Comparison of ENCODE assay signal across 27 mouse cellular contexts in the genomic region with DNA sequence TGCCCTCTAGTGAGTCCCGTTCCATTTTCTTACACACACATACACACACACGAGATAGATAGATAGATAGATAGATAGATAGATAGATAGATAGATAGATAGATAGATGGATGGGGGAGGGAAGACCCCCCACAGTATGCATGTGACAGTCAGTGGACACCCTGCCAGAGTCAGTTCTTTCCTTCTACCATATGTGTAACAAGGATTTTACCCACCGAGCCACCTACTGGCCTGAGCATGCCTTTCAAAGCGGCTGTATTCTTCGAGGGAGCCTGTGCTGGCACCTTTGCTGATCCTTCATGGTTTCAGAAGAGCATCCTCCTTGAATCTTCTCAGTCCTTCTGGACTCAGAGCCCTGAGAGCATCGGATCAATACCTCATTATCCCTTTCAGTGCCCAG. TPM values are rescaled to one million over a fixed set of nuclear protein-coding genes. Genes with fewer than 3 reads are reported as not detected.
DNase-seq lines count a peak whose midpoint lies in the region; ATAC-seq and TF ChIP-seq lines count a peak whose summit lies in the region.
"Had no signal": no experiment of that assay in that cellular context is flagged by ENCODE, and none has a peak within 500 bp of the region (broad histone marks: within the 10 kb centered on the region; RNA-seq: fewer than 3 reads in every experiment).

No protein-coding gene starts in this region.

- H3K4me2 ChIP-seq in embryonic facial prominence, embryonic 13.5 days, result no peak overlapping the region
- H3K4me2 ChIP-seq in intestine, embryonic 15.5 days (replicated peaks), result no peak overlapping the region
- no peak overlapping the region for H3K4me2 ChIP-seq in forebrain, embryonic 15.5 days (replicated peaks)
- H3K4me2 ChIP-seq: liver, embryonic 11.5 days; midbrain, embryonic 12.5 days; neural tube, embryonic 13.5 days had no signal

- H3K27me3 ChIP-seq in embryonic facial prominence, embryonic 13.5 days, result peaks cover 3% of the 10 kb centered on the region; the same call in 1 of the 2 replicates
- no peaks in the 10 kb centered on the region for H3K27me3 ChIP-seq in embryonic facial prominence, embryonic 10.5 days (replicated peaks; ENCODE audit: low read depth, poor library complexity, severe bottlenecking)
- H3K27me3 ChIP-seq in intestine, embryonic 15.5 days (replicated peaks), result no peaks in the 10 kb centered on the region
- H3K27me3 ChIP-seq in forebrain, embryonic 15.5 days, result no peaks in the 10 kb centered on the region
- H3K27me3 ChIP-seq: midbrain, embryonic 12.5 days had no signal

- DNase-seq in embryonic facial prominence, embryonic 10.5 days (ENCODE audit: low spot score), result no peak
- DNase-seq in layer of hippocampus, adult 2 months (ENCODE audit: low spot score in 2 of 2), result no peak
- DNase-seq in layer of hippocampus, adult 8-10 months (ENCODE audit: low spot score in 2 of 2), result no peak
- DNase-seq in 3T3-L1 (ENCODE audit: low read depth, low spot score), result peak; percentile 55
- no peak for DNase-seq in cerebellum, postnatal 25 days
- DNase-seq: adrenal gland, postnatal 14 days; cerebellum, adult 2 months; forebrain, postnatal 0 days; heart, adult 11 months; layer of hippocampus, postnatal 36 days; lung, adult 2 months; spleen, adult 18-20 months had no signal

- H3K27ac ChIP-seq in embryonic facial prominence, embryonic 13.5 days, result peak overlapping the region; percentile 52; the same call in 1 of the 2 replicates
- no peak overlapping the region for H3K27ac ChIP-seq in embryonic facial prominence, embryonic 10.5 days (replicated peaks)
- H3K27ac ChIP-seq in layer of hippocampus, adult 2 months, result no peak overlapping the region
- H3K27ac ChIP-seq in intestine, embryonic 15.5 days, result 0 out of 2 replicates have a peak overlapping the region, but pooled peaks have one; percentile 45
- no peak overlapping the region for H3K27ac ChIP-seq in forebrain, embryonic 15.5 days (replicated peaks)
- H3K27ac ChIP-seq: midbrain, embryonic 12.5 days; neural tube, embryonic 13.5 days had no signal

- peaks cover 47% of the 10 kb centered on the region for H3K4me1 ChIP-seq in embryonic facial prominence, embryonic 13.5 days
- peaks cover 52% of the 10 kb centered on the region for H3K4me1 ChIP-seq in embryonic facial prominence, embryonic 10.5 days
- peaks cover 35% of the 10 kb centered on the region for H3K4me1 ChIP-seq in intestine, embryonic 15.5 days (replicated peaks)
- H3K4me1 ChIP-seq in forebrain, embryonic 15.5 days, result peaks cover 4% of the 10 kb centered on the region

- WGBS in embryonic facial prominence, embryonic 13.5 days, result 58% methylated on average over 6 of the region's 6 CpGs
- 62% methylated on average over 6 of the region's 6 CpGs for WGBS in embryonic facial prominence, embryonic 10.5 days
- 62% methylated on average over 6 of the region's 6 CpGs for WGBS in intestine, embryonic 15.5 days
- WGBS in forebrain, embryonic 15.5 days, result 61% methylated on average over 6 of the region's 6 CpGs

- no peaks in the 10 kb centered on the region for H3K36me3 ChIP-seq in embryonic facial prominence, embryonic 13.5 days
- H3K36me3 ChIP-seq in embryonic facial prominence, embryonic 10.5 days (replicated peaks), result no peaks in the 10 kb centered on the region
- no peaks in the 10 kb centered on the region for H3K36me3 ChIP-seq in intestine, embryonic 15.5 days
- no peaks in the 10 kb centered on the region for H3K36me3 ChIP-seq in forebrain, embryonic 15.5 days
- H3K36me3 ChIP-seq: G1E; midbrain, embryonic 12.5 days; neural tube, embryonic 13.5 days had no signal

- no peak overlapping the region for H3K4me3 ChIP-seq in embryonic facial prominence, embryonic 13.5 days
- no peak overlapping the region for H3K4me3 ChIP-seq in embryonic facial prominence, embryonic 10.5 days
- no peak overlapping the region for H3K4me3 ChIP-seq in layer of hippocampus, adult 2 months
- no peak overlapping the region for H3K4me3 ChIP-seq in intestine, embryonic 15.5 days (replicated peaks)
- H3K4me3 ChIP-seq in forebrain, embryonic 15.5 days, result no peak overlapping the region
- H3K4me3 ChIP-seq: midbrain, embryonic 12.5 days; neural tube, embryonic 13.5 days had no signal

- H3K9me3 ChIP-seq in embryonic facial prominence, embryonic 13.5 days, result 0 out of 2 replicates have a peak, but pooled peaks cover 4% of the 10 kb centered on the region
- H3K9me3 ChIP-seq in embryonic facial prominence, embryonic 10.5 days, result no peaks in the 10 kb centered on the region
- no peaks in the 10 kb centered on the region for H3K9me3 ChIP-seq in intestine, embryonic 15.5 days
- H3K9me3 ChIP-seq in forebrain, embryonic 15.5 days, result no peaks in the 10 kb centered on the region
- H3K9me3 ChIP-seq: G1E; midbrain, embryonic 12.5 days; neural tube, embryonic 13.5 days had no signal

- TF ChIP-seq CTCF in layer of hippocampus, adult 2 months (conservative IDR thresholded peaks at IDR 0.05), result peak; percentile 32

- no peak for ATAC-seq in embryonic facial prominence, embryonic 13.5 days (ENCODE audit: insufficient number of reproducible peaks, insufficient read depth, low FRiP score, low TSS enrichment, low read depth)
- ATAC-seq in intestine, embryonic 15.5 days, result no peak
- ATAC-seq in forebrain, embryonic 15.5 days (replicated peaks), result no peak
- ATAC-seq: CD4-positive, CD25-positive, alpha-beta regulatory T cell, adult 4 months; forebrain, postnatal 0 days had no signal

- no peak overlapping the region for H3K9ac ChIP-seq in embryonic facial prominence, embryonic 13.5 days
- no peak overlapping the region for H3K9ac ChIP-seq in intestine, embryonic 15.5 days
- H3K9ac ChIP-seq in forebrain, embryonic 15.5 days (replicated peaks), result no peak overlapping the region
- H3K9ac ChIP-seq: forebrain, postnatal 0 days; midbrain, embryonic 12.5 days; neural tube, embryonic 13.5 days had no signal

RNA-seq across cellular contexts. Expression of a gene that starts 21.3 kb away (rescaled TPM):
- polyA plus RNA-seq in embryonic facial prominence, embryonic 13.5 days (2015; fragmentation: Nextera tagmentation; extraction: Ambion mirVana), result 7.0 and 9.2 TPM in 2 replicates
- polyA plus RNA-seq in embryonic facial prominence, embryonic 10.5 days (2016; fragmentation: Nextera tagmentation; extraction: Ambion mirVana), result 11.5 and 12.2 TPM in 2 replicates
- total RNA-seq in layer of hippocampus, adult 2 months (2021), result 10 to 100 TPM; 10.3 to 16.1 TPM
- 10 to 100 TPM; 15.0 to 19.9 (median 17.0) TPM for total RNA-seq in layer of hippocampus, adult 8-10 months (2022)
- 32.8 and 35.6 TPM in 2 replicates for polyA plus RNA-seq in intestine, embryonic 15.5 days (2015; fragmentation: Nextera tagmentation; extraction: Ambion mirVana)
- 5.9 and 6.9 TPM in 2 replicates for polyA plus RNA-seq in forebrain, embryonic 15.5 days (2015; fragmentation: Nextera tagmentation; extraction: Ambion mirVana)
- total RNA-seq: megakaryocyte progenitor cell, adult 5-6 weeks had no signal
- polyA plus RNA-seq: G1E had no signal

RNA-seq across cellular contexts. Expression of a gene that starts 22.0 kb away (rescaled TPM):
- 21.5 and 30.8 TPM in 2 replicates for polyA plus RNA-seq in embryonic facial prominence, embryonic 13.5 days (2015; fragmentation: Nextera tagmentation; extraction: Ambion mirVana)
- 29.8 and 31.3 TPM in 2 replicates for polyA plus RNA-seq in embryonic facial prominence, embryonic 10.5 days (2016; fragmentation: Nextera tagmentation; extraction: Ambion mirVana)
- total RNA-seq in layer of hippocampus, adult 2 months (2021), result not detected
- under 1 TPM in 1 of 4 experiments, not detected in 3; 0.12 TPM for total RNA-seq in layer of hippocampus, adult 8-10 months (2022)
- 0.60 and 0.88 TPM in 2 replicates for polyA plus RNA-seq in intestine, embryonic 15.5 days (2015; fragmentation: Nextera tagmentation; extraction: Ambion mirVana)
- polyA plus RNA-seq in forebrain, embryonic 15.5 days (2015; fragmentation: Nextera tagmentation; extraction: Ambion mirVana), result not detected in 2 replicates
- total RNA-seq: adrenal gland, postnatal 14 days; common myeloid progenitor, adult 5-6 weeks; gastrocnemius, adult 18-20 months; hematopoietic stem cell, adult 5-6 weeks; layer of hippocampus, postnatal 36 days; left cerebral cortex, postnatal 36 days; megakaryocyte progenitor cell, adult 5-6 weeks had no signal
- polyA plus RNA-seq: forebrain, postnatal 0 days; G1E; heart, embryonic 14.5 days had no signal

RNA-seq across cellular contexts. Expression of a gene that starts 48.2 kb away (rescaled TPM):
- polyA plus RNA-seq in embryonic facial prominence, embryonic 13.5 days (2015; fragmentation: Nextera tagmentation; extraction: Ambion mirVana), result 3.0 and 3.8 TPM in 2 replicates
- 3.6 and 4.3 TPM in 2 replicates for polyA plus RNA-seq in embryonic facial prominence, embryonic 10.5 days (2016; fragmentation: Nextera tagmentation; extraction: Ambion mirVana)
- total RNA-seq in layer of hippocampus, adult 2 months (2021), result not detected
- total RNA-seq in layer of hippocampus, adult 8-10 months (2022), result under 1 TPM in 1 of 4 experiments, not detected in 3; 0.33 TPM
- polyA plus RNA-seq in intestine, embryonic 15.5 days (2015; fragmentation: Nextera tagmentation; extraction: Ambion mirVana), result 0.10 and 0.16 TPM in 2 replicates
- not detected in 2 replicates for polyA plus RNA-seq in forebrain, embryonic 15.5 days (2015; fragmentation: Nextera tagmentation; extraction: Ambion mirVana)
- total RNA-seq: adrenal gland, postnatal 14 days; common myeloid progenitor, adult 5-6 weeks; forebrain, postnatal 0 days; gastrocnemius, adult 18-20 months; hematopoietic stem cell, adult 5-6 weeks; layer of hippocampus, postnatal 36 days; left cerebral cortex, postnatal 36 days; megakaryocyte progenitor cell, adult 5-6 weeks had no signal
- polyA plus RNA-seq: CD4-positive, CD25-positive, alpha-beta regulatory T cell, adult 4 months; G1E; heart, embryonic 14.5 days; kidney, embryonic 16.5 days; midbrain, embryonic 12.5 days; neural tube, embryonic 13.5 days had no signal

RNA-seq across cellular contexts. Expression of a gene that starts 56.7 kb away (rescaled TPM):
- polyA plus RNA-seq in embryonic facial prominence, embryonic 13.5 days (2015; fragmentation: Nextera tagmentation; extraction: Ambion mirVana), result 33.2 and 33.7 TPM in 2 replicates
- polyA plus RNA-seq in embryonic facial prominence, embryonic 10.5 days (2016; fragmentation: Nextera tagmentation; extraction: Ambion mirVana), result 12.9 and 16.0 TPM in 2 replicates
- 100 to 1,000 TPM; 133 TPM for total RNA-seq in layer of hippocampus, adult 2 months (2021)
- total RNA-seq in layer of hippocampus, adult 8-10 months (2022), result 100 to 1,000 TPM; 116 to 134 (median 123) TPM
- 30.8 and 31.2 TPM in 2 replicates for polyA plus RNA-seq in intestine, embryonic 15.5 days (2015; fragmentation: Nextera tagmentation; extraction: Ambion mirVana)
- 26.4 and 27.3 TPM in 2 replicates for polyA plus RNA-seq in forebrain, embryonic 15.5 days (2015; fragmentation: Nextera tagmentation; extraction: Ambion mirVana)

Comparison
In these comparisons a context has a peak if more than half of its experiments do, and no peak if none do; other contexts are left out.
1. H3K27ac ChIP-seq: peak in embryonic facial prominence, embryonic 13.5 days (single experiment) and intestine, embryonic 15.5 days (single experiment); none in embryonic facial prominence, embryonic 10.5 days (single experiment), layer of hippocampus, adult 2 months (single experiment) and forebrain, embryonic 15.5 days (single experiment).
2. RNA of a gene that starts 22.0 kb away (polyA plus RNA-seq): 29.8 to 31.3 TPM in embryonic facial prominence, embryonic 10.5 days and 21.5 to 30.8 TPM in embryonic facial prominence, embryonic 13.5 days; 0.60 to 0.88 TPM in intestine, embryonic 15.5 days and not detected in forebrain, embryonic 15.5 days; every median in the first group is over 10 times any median in the second.